Mouse (Mus musculus) thymus, postnatal 36 days (tissue): ENCODE data around the gene Gal3st2b.
"Not testable (repeated sequence)": the region's sequence is repeated elsewhere in the genome, so short reads cannot be mapped to it uniquely, and the experiment has no call there.

Experiments used
- DNase-seq, 2 experiments: peaks; one replicate each; pipeline ENCODE4 v3.0.0; 2022; ENCODE audit warnings: mixed read lengths in 2 of 2

Gene Gal3st2b

DNA sequence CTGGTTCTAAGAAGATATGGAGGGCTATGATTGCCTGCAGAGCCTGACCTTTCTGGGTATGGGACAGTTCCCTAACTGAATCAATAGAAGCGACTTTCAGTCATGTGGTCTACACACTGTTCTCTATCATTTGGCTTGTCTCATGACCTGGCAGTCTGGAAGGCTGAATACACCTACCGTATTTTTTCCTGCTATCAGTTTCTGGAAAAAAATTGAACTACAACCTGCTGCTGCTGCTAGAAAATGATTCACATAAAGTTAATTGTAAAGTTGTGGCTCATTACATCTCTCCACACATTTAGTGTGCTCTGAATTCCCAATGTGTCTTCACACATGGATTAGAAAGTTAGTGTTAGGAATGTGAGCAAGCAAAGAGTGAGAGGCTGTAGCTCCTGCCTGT, at the start of gene Gal3st2b:
TSS of gene Gal3st2b (plus strand) at position 301 of the 400 bp plus-strand sequence.
- DNase-seq, result not testable (repeated sequence)

DNA sequence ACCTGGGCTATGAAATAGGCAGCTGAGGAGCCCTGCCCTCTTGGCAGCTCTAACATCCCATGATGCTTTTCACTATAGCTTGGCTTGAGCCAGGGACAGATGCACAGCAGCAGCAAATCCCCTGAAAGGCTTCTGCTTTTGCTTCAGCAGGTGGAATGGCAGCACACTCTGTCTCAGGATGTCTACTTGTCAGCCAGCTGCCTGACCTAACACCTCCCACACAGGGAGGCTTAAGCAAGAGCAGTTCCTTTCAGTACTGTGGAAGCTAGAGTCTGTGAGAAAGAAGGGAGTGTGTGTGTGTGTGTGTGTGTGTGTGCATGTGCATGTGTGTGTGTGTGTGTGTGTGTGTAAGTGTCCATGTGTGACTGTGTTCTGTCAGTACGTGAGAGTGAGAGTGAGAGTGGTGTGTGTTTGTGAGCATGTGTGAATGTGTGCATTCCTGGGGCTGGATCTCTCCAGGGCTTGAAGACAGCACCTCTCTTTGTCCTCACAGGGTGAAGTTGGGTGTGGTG, 46.5 kb upstream of the Gal3st2b start:
- not testable (repeated sequence) for DNase-seq

DNA sequence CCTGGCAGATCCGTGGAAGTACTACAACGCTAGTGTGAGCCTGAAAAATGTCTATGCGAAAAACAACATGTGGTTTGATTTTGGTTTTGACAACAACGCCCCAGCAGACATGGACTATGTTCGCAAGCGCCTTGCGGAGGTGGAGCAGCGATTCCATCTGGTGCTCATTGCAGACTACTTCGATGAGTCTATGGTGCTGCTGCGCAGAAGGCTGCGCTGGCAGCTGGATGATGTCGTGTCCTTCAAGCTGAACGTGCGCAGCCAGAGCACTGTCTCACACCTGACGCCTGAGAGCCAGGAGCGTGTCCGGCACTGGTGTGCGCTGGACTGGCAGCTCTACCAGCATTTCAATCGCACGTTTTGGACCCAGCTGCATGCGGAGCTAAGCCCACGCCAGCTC, 43.7 kb upstream of the Gal3st2b start:
- DNase-seq, result not testable (repeated sequence)

DNA sequence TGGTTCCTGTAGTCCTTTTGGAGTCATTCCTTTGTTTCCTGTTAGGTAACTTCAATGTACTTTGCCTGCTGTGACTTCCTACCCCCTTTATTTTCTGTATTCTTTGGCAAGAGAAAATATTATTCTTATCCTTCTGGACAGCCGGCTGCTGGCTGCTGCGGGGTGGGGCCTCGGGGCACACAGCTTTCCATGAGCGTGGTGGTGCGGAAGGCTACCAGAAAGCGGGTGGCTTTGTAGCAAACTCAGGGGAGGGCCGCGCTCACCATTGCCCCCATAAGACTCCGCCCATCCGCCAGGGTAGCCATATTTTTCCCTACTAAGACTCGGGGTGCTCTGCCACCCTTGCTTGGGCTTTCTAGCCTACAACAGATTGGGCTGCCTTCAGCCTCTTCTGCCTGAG, 36.3 kb upstream of the Gal3st2b start:
- DNase-seq, result not testable (repeated sequence)

DNA sequence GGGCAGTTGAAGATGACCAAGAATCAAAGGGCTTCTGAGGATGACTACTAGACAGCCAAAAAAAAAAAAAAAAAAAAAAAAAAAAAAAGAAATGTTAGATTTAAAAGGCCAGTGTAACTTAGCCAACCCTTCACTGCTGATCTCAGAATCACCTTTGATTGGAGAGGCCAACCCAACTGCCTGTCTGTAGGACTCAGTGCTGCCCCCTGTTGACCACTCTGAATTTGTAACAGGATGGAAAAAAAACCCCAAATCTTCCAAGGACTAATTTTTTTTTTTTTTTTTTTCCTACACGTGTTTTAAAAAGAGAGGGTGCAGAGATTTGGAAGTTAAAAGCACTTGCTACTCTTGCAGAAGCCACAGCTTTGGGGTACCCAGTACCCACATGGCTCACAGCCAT, 27.2 kb upstream of the Gal3st2b start:
- DNase-seq, result not testable (repeated sequence)

DNA sequence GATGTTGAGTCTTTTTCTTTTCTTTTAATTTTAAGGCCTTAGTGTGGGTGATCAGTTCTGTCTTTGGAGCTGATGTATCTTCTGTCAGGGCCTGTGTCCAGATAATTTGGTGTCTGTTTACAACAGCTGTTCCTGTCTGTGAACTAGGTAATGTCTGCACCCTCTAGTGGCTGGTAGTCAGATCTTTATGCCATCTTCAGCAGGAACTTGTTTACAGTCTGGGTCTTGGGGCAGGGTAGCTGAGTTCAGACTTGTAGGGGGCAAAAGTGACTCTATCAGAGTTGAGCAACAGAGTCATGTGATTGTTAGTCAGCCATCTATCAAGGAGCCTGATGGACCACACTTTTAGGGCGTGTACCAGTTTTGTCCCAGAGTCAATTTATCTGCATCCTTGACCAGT, 20.7 kb upstream of the Gal3st2b start:
- not testable (repeated sequence) for DNase-seq

DNA sequence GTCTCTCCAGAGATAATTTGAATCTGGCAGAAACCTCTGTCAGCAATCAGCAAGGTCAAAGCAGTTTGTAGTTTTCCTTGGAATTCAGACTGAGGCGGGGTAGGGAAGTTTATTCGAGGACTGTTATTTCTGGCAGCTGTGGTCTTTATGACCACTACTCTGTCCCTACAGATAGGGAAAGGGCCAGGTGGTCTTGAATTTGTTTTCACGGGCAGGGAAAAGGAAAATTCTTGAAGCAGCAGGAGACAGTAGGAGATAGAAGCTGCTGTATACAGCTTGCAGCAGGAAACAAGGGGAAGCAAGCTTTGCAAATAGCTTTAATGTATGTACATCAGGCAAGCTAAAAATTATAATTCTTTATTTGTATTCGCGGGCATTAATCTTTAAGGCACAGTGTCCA, 16.8 kb upstream of the Gal3st2b start:
- not testable (repeated sequence) for DNase-seq

DNA sequence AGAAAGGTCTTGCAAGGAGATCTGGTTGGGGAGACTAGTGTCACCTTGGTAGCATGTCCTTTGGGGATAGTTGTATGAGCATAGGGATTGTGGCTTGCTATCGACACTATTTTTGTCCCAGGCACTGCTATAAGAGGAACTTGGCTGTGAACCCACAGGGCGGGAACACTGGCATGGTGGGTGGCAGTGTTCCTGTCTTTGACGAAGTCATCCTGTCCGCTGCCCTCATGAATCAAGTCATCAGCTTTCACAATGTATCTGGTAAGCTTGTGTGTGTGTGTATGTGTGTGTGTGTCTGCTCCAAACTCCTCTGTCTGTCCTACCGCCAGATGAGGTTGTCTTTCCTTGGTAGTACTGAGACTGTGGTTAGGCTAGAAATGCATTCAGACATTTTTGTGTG, 11.4 kb upstream of the Gal3st2b start:
- not testable (repeated sequence) for DNase-seq

DNA sequence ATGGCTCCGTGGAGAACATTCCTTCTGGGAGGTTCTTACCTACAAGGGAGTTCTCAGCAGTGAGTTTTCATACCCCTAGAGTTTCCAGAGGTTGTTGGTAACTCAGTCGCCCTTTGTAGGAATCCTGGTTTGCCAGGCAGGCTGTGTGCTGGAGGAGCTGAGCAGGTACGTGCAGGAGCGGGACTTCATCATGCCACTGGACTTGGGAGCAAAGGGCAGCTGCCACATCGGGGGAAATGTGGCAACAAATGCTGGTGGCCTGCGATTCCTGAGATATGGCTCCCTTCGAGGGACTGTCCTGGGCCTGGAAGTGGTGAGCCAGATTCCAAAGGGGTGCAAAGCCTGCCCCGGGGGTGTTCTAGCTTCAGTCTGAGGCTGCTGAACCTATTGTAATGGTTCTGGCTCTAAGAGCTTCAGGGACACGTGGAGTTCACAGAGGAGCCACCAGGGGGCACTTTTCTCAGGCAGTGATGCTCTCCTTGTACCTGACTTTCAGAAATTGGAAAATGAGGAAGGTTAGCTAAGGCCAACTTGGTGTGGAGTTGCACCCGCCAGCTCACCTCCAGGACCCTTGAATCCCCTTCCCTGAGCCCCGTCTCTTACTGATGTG, 9.0 kb upstream of the Gal3st2b start:
- not testable (repeated sequence) for DNase-seq

DNA sequence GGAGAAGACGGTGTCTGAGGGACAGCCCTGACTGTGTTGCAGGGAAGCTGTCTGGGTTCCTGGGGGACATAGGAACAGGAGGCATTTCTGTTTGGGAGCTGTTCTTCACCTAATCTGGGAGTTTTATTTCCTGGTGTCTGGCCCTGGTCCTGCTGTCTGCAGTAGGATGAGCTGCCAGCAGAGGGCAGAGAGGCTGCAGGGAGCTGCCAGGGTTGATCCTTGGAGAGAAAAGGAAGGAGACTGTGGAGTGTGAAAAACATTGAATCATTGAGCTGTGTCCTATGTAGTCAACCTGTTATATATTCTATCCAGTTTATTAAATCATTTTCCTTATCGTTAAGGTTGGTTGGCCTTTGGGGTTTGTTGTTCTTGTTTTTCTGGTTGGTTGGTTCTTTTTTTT, 6.2 kb upstream of the Gal3st2b start:
- DNase-seq, result not testable (repeated sequence)

DNA sequence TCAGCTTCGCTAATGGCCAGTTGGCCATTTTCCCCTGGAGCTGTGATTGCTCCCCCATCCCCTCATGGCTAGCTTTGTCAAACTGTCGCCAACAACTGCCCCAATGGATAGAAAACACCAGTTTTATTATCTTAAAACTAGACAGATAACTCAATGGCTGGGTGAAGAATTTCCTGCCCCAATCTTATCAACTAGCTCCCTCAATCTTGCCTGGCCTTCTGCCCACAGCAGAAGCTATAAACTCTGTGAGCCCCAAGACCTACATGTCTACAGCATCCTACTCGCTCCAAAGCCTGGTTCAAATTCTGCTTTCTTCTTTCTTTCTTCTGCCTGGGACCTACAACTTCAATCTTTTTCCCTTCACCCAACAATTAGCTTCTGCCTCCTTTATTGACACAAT, 951 bp upstream of the Gal3st2b start:
- not testable (repeated sequence) for DNase-seq

DNA sequence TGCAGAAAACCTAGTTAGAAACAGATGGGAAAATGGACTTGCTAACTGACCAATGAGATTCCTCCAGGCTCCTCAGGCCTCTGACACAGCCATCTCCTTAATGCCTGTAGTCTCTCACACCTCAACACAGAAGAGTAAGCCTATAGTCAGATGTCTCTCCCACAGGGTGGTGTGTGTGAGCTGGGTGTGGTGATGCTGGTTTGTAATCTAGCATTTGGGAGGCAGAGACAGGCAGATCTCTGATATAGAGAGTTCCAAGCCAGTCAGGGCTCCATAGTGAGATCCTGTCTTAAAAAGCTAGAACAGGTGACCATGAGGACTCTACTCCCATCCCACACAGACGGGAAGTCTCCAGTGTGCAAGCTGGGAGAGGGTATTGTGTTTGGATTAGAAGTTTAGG, 664 bp downstream of the Gal3st2b start:
- DNase-seq, result not testable (repeated sequence)

DNA sequence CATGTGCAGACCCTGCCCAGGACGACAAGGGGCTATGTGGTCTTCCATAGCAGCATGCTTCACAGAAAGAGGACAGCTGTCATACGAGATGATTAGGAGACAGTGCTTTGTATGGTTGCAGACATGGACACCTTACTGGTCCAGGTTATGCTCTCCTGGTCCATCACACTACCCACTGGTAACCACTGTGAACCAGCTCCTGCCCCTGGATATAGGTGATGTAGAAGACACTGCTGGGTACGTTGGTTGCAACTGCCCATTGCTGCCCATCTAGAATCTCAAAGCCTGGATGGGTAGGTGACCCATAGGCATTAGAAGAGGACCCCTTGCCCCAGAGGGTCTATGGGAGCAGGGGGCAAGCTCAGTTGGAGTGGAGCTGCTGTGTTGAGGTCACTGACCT, 1.2 kb downstream of the Gal3st2b start:
- DNase-seq, result not testable (repeated sequence)

DNA sequence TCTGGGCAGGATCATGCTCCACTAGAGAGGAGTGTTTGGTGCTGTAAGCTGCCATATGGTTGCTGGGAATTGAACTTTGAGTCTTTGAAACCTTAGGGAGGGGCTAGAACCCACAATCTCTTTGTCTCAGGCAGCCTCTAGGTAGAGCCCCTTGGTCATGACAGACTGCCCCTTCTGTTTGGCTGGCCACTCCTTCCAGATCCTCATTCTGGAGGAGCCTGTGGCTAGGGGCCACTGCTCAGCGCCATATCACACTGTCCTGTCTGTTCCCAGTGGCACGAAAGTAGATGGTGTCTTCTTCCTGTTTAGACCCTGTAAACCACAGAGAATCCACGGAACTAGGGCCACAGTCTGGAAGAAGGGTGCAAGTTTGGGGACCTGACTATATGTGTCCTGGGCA, 4.5 kb downstream of the Gal3st2b start:
- not testable (repeated sequence) for DNase-seq

DNA sequence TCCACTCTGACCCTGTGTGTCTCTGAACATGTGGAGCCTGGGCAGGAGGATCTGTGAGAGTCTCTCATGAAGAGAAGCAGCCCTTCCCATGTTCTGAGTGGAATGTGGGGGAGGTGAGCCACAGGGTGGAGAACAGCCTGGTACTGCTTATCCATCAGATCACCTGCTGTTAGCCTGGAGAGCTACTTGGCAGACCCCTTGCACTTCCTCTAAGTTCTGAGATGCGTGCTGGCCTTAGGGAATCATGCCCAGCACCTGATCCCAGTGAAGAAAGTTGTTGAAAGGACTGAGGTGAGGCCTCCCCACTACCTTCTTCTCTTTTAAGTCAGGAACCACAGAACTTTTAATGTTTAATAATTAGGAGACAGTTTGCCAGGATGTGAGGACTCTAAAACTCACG, 5.0 kb downstream of the Gal3st2b start:
- DNase-seq, result not testable (repeated sequence)

DNA sequence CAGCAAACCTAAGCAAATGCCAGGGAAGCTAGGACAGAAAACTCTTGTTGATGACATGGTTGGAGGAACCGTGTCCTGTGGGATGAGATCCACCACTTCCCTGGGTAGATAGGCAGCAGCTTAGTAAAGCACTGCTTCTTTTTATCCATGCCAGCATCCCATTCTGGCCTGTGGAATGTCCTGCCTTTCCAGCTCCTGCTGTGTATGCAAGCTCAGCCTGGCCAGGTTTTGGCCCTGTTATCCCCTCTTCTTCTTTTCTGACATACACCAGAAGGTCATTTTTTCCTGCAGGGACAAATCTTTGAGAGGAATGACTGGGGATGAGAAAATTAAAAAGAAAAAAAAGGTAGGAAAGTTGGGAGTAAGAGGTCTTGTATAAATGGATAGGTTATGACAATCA, 17.3 kb downstream of the Gal3st2b start:
- DNase-seq, result not testable (repeated sequence)

DNA sequence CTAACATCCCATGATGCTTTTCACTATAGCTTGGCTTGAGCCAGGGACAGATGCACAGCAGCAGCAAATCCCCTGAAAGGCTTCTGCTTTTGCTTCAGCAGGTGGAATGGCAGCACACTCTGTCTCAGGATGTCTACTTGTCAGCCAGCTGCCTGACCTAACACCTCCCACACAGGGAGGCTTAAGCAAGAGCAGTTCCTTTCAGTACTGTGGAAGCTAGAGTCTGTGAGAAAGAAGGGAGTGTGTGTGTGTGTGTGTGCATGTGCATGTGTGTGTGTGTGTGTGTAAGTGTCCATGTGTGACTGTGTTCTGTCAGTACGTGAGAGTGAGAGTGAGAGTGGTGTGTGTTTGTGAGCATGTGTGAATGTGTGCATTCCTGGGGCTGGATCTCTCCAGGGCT, 19.7 kb downstream of the Gal3st2b start:
- not testable (repeated sequence) for DNase-seq

DNA sequence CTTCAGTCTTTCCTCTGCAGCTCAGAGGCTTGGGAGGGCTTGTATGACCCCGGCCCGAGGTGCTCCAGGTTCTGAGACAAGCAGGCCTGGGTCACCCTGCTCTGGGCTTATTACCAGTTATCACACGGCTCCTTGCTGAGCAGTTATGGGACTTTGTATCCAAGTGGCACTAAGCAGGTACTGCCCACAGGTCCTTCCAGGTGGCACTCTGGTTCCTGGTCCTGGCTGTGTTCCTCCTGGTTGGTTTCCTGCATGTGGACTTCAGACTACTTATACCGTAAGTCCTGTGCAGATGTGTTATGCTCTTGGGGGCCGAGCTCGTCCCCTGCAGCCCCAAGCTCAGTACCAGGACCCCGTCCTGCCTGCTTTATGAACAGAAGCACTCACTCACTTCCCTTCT, 20.3 kb downstream of the Gal3st2b start:
- DNase-seq, result not testable (repeated sequence)

DNA sequence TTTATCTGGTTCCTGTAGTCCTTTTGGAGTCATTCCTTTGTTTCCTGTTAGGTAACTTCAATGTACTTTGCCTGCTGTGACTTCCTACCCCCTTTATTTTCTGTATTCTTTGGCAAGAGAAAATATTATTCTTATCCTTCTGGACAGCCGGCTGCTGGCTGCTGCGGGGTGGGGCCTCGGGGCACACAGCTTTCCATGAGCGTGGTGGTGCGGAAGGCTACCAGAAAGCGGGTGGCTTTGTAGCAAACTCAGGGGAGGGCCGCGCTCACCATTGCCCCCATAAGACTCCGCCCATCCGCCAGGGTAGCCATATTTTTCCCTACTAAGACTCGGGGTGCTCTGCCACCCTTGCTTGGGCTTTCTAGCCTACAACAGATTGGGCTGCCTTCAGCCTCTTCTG, 31.0 kb downstream of the Gal3st2b start:
- DNase-seq, result not testable (repeated sequence)

DNA sequence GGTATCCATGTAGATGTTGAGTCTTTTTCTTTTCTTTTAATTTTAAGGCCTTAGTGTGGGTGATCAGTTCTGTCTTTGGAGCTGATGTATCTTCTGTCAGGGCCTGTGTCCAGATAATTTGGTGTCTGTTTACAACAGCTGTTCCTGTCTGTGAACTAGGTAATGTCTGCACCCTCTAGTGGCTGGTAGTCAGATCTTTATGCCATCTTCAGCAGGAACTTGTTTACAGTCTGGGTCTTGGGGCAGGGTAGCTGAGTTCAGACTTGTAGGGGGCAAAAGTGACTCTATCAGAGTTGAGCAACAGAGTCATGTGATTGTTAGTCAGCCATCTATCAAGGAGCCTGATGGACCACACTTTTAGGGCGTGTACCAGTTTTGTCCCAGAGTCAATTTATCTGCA, 48.4 kb downstream of the Gal3st2b start:
- DNase-seq, result not testable (repeated sequence)

DNA sequence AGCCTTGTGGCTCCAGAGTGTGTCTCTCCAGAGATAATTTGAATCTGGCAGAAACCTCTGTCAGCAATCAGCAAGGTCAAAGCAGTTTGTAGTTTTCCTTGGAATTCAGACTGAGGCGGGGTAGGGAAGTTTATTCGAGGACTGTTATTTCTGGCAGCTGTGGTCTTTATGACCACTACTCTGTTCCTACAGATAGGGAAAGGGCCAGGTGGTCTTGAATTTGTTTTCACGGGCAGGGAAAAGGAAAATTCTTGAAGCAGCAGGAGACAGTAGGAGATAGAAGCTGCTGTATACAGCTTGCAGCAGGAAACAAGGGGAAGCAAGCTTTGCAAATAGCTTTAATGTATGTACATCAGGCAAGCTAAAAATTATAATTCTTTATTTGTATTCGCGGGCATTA, 52.3 kb downstream of the Gal3st2b start:
- DNase-seq, result not testable (repeated sequence)

DNA sequence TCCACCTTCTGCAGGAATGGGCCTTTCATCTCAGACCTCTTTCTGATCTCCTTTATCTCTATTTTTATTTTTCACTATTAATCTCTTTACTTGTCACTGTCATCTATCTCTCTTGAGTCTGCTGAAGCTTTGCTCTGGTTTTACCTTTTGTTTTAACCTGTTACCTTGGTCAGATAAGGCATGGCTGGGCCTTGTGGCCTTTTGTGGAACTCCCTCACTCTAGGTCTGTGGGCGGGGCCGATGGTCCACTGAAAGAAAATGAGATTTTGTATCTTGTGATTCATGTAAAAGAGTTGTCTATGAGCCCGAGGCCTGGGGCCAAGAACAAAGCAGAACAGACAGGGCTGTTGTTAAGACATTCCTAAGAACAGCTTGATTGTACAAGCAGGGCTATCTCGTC, 52.7 kb downstream of the Gal3st2b start:
- not testable (repeated sequence) for DNase-seq

DNA sequence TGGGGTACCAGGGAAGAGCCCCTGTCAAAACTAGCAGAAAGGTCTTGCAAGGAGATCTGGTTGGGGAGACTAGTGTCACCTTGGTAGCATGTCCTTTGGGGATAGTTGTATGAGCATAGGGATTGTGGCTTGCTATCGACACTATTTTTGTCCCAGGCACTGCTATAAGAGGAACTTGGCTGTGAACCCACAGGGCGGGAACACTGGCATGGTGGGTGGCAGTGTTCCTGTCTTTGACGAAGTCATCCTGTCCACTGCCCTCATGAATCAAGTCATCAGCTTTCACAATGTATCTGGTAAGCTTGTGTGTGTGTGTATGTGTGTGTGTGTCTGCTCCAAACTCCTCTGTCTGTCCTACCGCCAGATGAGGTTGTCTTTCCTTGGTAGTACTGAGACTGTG, 57.7 kb downstream of the Gal3st2b start:
- DNase-seq, result not testable (repeated sequence)

DNA sequence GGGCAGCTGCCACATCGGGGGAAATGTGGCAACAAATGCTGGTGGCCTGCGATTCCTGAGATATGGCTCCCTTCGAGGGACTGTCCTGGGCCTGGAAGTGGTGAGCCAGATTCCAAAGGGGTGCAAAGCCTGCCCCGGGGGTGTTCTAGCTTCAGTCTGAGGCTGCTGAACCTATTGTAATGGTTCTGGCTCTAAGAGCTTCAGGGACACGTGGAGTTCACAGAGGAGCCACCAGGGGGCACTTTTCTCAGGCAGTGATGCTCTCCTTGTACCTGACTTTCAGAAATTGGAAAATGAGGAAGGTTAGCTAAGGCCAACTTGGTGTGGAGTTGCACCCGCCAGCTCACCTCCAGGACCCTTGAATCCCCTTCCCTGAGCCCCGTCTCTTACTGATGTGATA, 60.2 kb downstream of the Gal3st2b start:
- DNase-seq, result not testable (repeated sequence)

DNA sequence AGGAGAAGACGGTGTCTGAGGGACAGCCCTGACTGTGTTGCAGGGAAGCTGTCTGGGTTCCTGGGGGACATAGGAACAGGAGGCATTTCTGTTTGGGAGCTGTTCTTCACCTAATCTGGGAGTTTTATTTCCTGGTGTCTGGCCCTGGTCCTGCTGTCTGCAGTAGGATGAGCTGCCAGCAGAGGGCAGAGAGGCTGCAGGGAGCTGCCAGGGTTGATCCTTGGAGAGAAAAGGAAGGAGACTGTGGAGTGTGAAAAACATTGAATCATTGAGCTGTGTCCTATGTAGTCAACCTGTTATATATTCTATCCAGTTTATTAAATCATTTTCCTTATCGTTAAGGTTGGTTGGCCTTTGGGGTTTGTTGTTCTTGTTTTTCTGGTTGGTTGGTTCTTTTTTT, 62.8 kb downstream of the Gal3st2b start:
- not testable (repeated sequence) for DNase-seq
